Mouse (Mus musculus) erythroblast, embryonic 14.5 days (primary cell): ENCODE results near the gene Utp11. TPM values are rescaled to one million over a fixed set of nuclear protein-coding genes. Genes with fewer than 3 reads are reported as not detected.
"Not testable (repeated sequence)": the region's sequence is repeated elsewhere in the genome, so short reads cannot be mapped to it uniquely, and the experiment has no call there.

Source experiments
- H3K27me3 ChIP-seq: 2 replicates; pipeline ENCODE4 v1.6.1; 2012; ENCODE audit warnings: inconsistent platforms; ENCODE audit not compliant: control insufficient read depth
- H3K36me3 ChIP-seq: 2 replicates; pipeline ENCODE4 v1.6.1; 2012; ENCODE audit warnings: mild to moderate bottlenecking, inconsistent platforms; ENCODE audit not compliant: control insufficient read depth
- H3K4me1 ChIP-seq: 2 replicates; pipeline ENCODE4 v1.6.1; 2012; ENCODE audit warnings: inconsistent platforms; ENCODE audit not compliant: control insufficient read depth
- H3K4me3 ChIP-seq: replicated peaks from 2 replicates; pipeline ENCODE3; 2012; ENCODE audit warnings: moderate library complexity, mild to moderate bottlenecking, inconsistent platforms
- H3K9me3 ChIP-seq: 2 replicates; pipeline ENCODE4 v1.6.1; 2012; ENCODE audit warnings: low read length, inconsistent platforms, mixed read lengths; ENCODE audit not compliant: control insufficient read depth
- GATA1 ChIP-seq: IDR thresholded peaks from 2 replicates; pipeline ENCODE4 v1.6.1; 2012; ENCODE audit warnings: low read length, inconsistent platforms, mixed read lengths
- TAL1 ChIP-seq: IDR thresholded peaks from 3 replicates; pipeline ENCODE4 v1.6.1; 2012; ENCODE audit warnings: low read length, inconsistent platforms, mixed read lengths
- polyA plus RNA-seq: library from polyadenylated mRNA; stranded (reverse); fragments of >175 nt; gene quantifications from 2 replicates; pipeline ENCODE4 v1.2.3, GENCODE M21; 2012

Gene Utp11
- polyA plus RNA-seq, 1 experiment = 0.50 TPM

GRCm38 (mm10) chr4:124714545-124715481 is 21.4 kb upstream of the Utp11 start, which contains the start of gene Sf3a3:
TSS of gene Sf3a3 (plus strand) at chr4:124714776.
- H3K27me3 ChIP-seq = no peaks in the 10 kb centered on the region
- TF ChIP-seq TAL1 (no peak), GATA1 (no peak)
- H3K4me1 ChIP-seq = peaks cover 58% of the 10 kb centered on the region
- peak within 1 kb of the TSS; percentile 99 for H3K4me3 ChIP-seq
- H3K36me3 ChIP-seq = peaks cover 42% of the 10 kb centered on the region
- H3K9me3 ChIP-seq = no peaks in the 10 kb centered on the region

GRCm38 (mm10) chr4:124713850-124714249 is 20.4 kb upstream of the Utp11 start:
- not testable (repeated sequence) for H3K27me3 ChIP-seq, H3K9me3 ChIP-seq
- peaks cover 67% of the 10 kb centered on the region for H3K4me1 ChIP-seq
- H3K36me3 ChIP-seq = peaks cover 32% of the 10 kb centered on the region
- H3K4me3 ChIP-seq = peak overlapping the region; percentile 99

- peak overlapping the region; percentile 4 for H3K4me3 ChIP-seq
- TF ChIP-seq TAL1 (peak; percentile 65), GATA1 (no peak)
- H3K9me3 ChIP-seq = no peaks in the 10 kb centered on the region
- peaks cover 20% of the 10 kb centered on the region for H3K36me3 ChIP-seq
- peaks cover 75% of the 10 kb centered on the region for H3K4me1 ChIP-seq
- no peaks in the 10 kb centered on the region for H3K27me3 ChIP-seq
These were observed 19.2 kb upstream of the Utp11 start for GRCm38 (mm10) chr4:124712618-124713017.

GRCm38 (mm10) chr4:124710776-124711291 is 17.4 kb upstream of the Utp11 start:
- TF ChIP-seq TAL1 = no peak
- TF ChIP-seq GATA1 = no peak
- Histone ChIP-seq H3K9me3 (no peaks in the 10 kb centered on the region), H3K4me1 (peaks cover 73% of the 10 kb centered on the region), H3K36me3 (peaks cover 11% of the 10 kb centered on the region), H3K27me3 (no peaks in the 10 kb centered on the region), H3K4me3 (no peak overlapping the region)

- TF ChIP-seq TAL1 = no peak
- no peak for TF ChIP-seq GATA1
- peak overlapping the region; percentile 57 for H3K4me3 ChIP-seq
- peaks cover 67% of the 10 kb centered on the region for H3K4me1 ChIP-seq
- no peaks in the 10 kb centered on the region for H3K9me3 ChIP-seq
- H3K36me3 ChIP-seq = peaks cover 10% of the 10 kb centered on the region; the same call in 1 of the 2 replicates
- H3K27me3 ChIP-seq = peaks cover 2% of the 10 kb centered on the region
These were observed 16.6 kb upstream of the Utp11 start for GRCm38 (mm10) chr4:124709961-124710446.

- TF ChIP-seq TAL1 (no peak), GATA1 (no peak)
These were observed 15.4 kb upstream of the Utp11 start for GRCm38 (mm10) chr4:124708518-124709477.

GRCm38 (mm10) chr4:124708200-124708517 is 14.8 kb upstream of the Utp11 start:
- not testable (repeated sequence) for H3K9me3 ChIP-seq, H3K36me3 ChIP-seq, H3K4me3 ChIP-seq
- Histone ChIP-seq H3K4me1 (peaks cover 62% of the 10 kb centered on the region), H3K27me3 (peaks cover 18% of the 10 kb centered on the region)

More at GRCm38 (mm10) chr4:124708518-124709477, 15.4 kb upstream of the Utp11 start:
- H3K4me3 ChIP-seq = peak overlapping the region; percentile 65
- peaks cover 62% of the 10 kb centered on the region for H3K4me1 ChIP-seq
- peaks cover 13% of the 10 kb centered on the region for H3K27me3 ChIP-seq
- H3K9me3 ChIP-seq = no peaks in the 10 kb centered on the region
- peaks cover 10% of the 10 kb centered on the region; the same call in 1 of the 2 replicates for H3K36me3 ChIP-seq

GRCm38 (mm10) chr4:124707381-124708199 is 14.2 kb upstream of the Utp11 start:
- H3K9me3 ChIP-seq, H3K4me3 ChIP-seq, H3K36me3 ChIP-seq: not testable (repeated sequence)
- peaks cover 57% of the 10 kb centered on the region for H3K4me1 ChIP-seq
- H3K27me3 ChIP-seq = peaks cover 18% of the 10 kb centered on the region
